Mouse (Mus musculus) lung, embryonic 14.5 days (tissue): ENCODE data around the gene Plin1. TPM values are rescaled to one million over a fixed set of nuclear protein-coding genes. Genes with fewer than 3 reads are reported as not detected.

Experiments used
- ATAC-seq: fragments of 200-750 bp; cut with Nextera tagmentation; 2 replicates; pipeline ENCODE4 v1.8.0; 2017; ENCODE audit warnings: mild to moderate bottlenecking, moderate TSS enrichment, moderate library complexity; ENCODE audit not compliant: insufficient read depth
- DNase-seq: peaks from one replicate; pipeline ENCODE4 v3.0.0-alpha.2; 2015
- H3K27ac ChIP-seq: fragments of 300-500 bp; sonication (generic); 2 replicates; pipeline ENCODE4 v1.5.1; 2014; ENCODE audit warnings: low read depth, mild to moderate bottlenecking, moderate library complexity
- H3K27me3 ChIP-seq: fragments of 300-500 bp; sonication (generic); 2 replicates; pipeline ENCODE4 v1.6.1; 2014; ENCODE audit warnings: low read length, control low read depth; ENCODE audit not compliant: insufficient read depth
- H3K36me3 ChIP-seq: fragments of 300-500 bp; sonication (generic); 2 replicates; pipeline ENCODE4 v1.6.1; 2014; ENCODE audit warnings: control low read depth; ENCODE audit not compliant: insufficient read depth
- H3K4me1 ChIP-seq: fragments of 300-500 bp; sonication (generic); 2 replicates; pipeline ENCODE4 v1.6.1; 2014; ENCODE audit warnings: antibody characterized with exemption, control low read depth; ENCODE audit not compliant: insufficient read depth
- H3K4me2 ChIP-seq: fragments of 300-500 bp; sonication (generic); 2 replicates; pipeline ENCODE4 v1.6.1; 2014; ENCODE audit warnings: mild to moderate bottlenecking
- H3K4me3 ChIP-seq: fragments of 300-500 bp; sonication (generic); 2 replicates; pipeline ENCODE4 v1.5.1; 2014; ENCODE audit warnings: low read depth, low read length
- H3K9ac ChIP-seq: fragments of 300-500 bp; sonication (generic); 2 replicates; pipeline ENCODE4 v1.6.1; 2014
- H3K9me3 ChIP-seq: fragments of 300-500 bp; sonication (generic); 2 replicates; pipeline ENCODE4 v1.6.1; 2016; ENCODE audit warnings: low read depth, low read length, control low read depth
- CTCF ChIP-seq: IDR thresholded peaks from 2 replicates; pipeline ENCODE4 v1.5.1; 2016; ENCODE audit warnings: antibody characterized with exemption, low read depth
- WGBS: fragments of 180-500 bp; shearing (Covaris S2); extraction: QIAGEN DNeasy Blood & Tissue Kit; methylation state at CpG from one replicate; pipeline ENCODE4 v1.1.7; 2014; 5-methylcytosine and 5-hydroxymethylcytosine counted together
- polyA plus RNA-seq: library from polyadenylated mRNA; unstranded; fragments of >200 nt; fragmentation: Nextera tagmentation; extraction: Ambion mirVana; gene quantifications from 2 replicates; pipeline ENCODE4 v1.2.1, GENCODE M21; 2014

Gene Plin1
- polyA plus RNA-seq, 1 experiment from 2014 or later, result not detected

GRCm38 (mm10) chr7:79736511-79736910 lies 3.8 kb upstream of the Plin1 start:
- H3K4me3 ChIP-seq, result no peak overlapping the region

GRCm38 (mm10) chr7:79734563-79734962 lies 1.9 kb upstream of the Plin1 start:
- Histone ChIP-seq H3K36me3 (no peaks in the 10 kb centered on the region), H3K4me2 (no peak overlapping the region), H3K27ac (no peak overlapping the region), H3K4me3 (no peak overlapping the region), H3K27me3 (no peaks in the 10 kb centered on the region; the same call in 1 of the 2 replicates), H3K9me3 (no peaks in the 10 kb centered on the region), H3K9ac (no peak overlapping the region), H3K4me1 (no peaks in the 10 kb centered on the region)
- 71% methylated on average over 8 of the region's 8 CpGs for whole genome bisulfite sequencing
- no peak for ATAC-seq
- no peak for TF ChIP-seq CTCF
- no peak for DNase-seq

More at GRCm38 (mm10) chr7:79736511-79736910, 3.8 kb upstream of the Plin1 start:
- WGBS, result 76% methylated on average over 14 of the region's 14 CpGs
- Histone ChIP-seq H3K27me3 (no peaks in the 10 kb centered on the region; the same call in 1 of the 2 replicates), H3K36me3 (no peaks in the 10 kb centered on the region), H3K27ac (no peak overlapping the region), H3K4me1 (no peaks in the 10 kb centered on the region), H3K9me3 (no peaks in the 10 kb centered on the region), H3K9ac (no peak overlapping the region), H3K4me2 (no peak overlapping the region)
- ATAC-seq (no peak), DNase-seq (no peak)
- TF ChIP-seq CTCF, result no peak

- no peak for DNase-seq
- 71% methylated on average over 13 of the region's 13 CpGs for WGBS
- H3K9me3 ChIP-seq, result no peaks in the 10 kb centered on the region
- no peak overlapping the region for H3K27ac ChIP-seq
- H3K36me3 ChIP-seq, result no peaks in the 10 kb centered on the region
- no peak for TF ChIP-seq CTCF
- no peak for ATAC-seq
- H3K4me2 ChIP-seq, result no peak overlapping the region
- no peak overlapping the region for H3K4me3 ChIP-seq
- H3K27me3 ChIP-seq, result no peaks in the 10 kb centered on the region; the same call in 1 of the 2 replicates
- H3K9ac ChIP-seq, result no peak overlapping the region
- H3K4me1 ChIP-seq, result no peaks in the 10 kb centered on the region
Measured at GRCm38 (mm10) chr7:79731438-79731837, 1.3 kb downstream of the Plin1 start.

GRCm38 (mm10) chr7:79729743-79730370 lies 2.8 kb downstream of the Plin1 start:
- Histone ChIP-seq H3K27me3 (no peaks in the 10 kb centered on the region; the same call in 1 of the 2 replicates), H3K4me3 (no peak overlapping the region), H3K4me1 (no peaks in the 10 kb centered on the region), H3K9me3 (no peaks in the 10 kb centered on the region), H3K4me2 (no peak overlapping the region), H3K9ac (no peak overlapping the region), H3K27ac (no peak overlapping the region), H3K36me3 (no peaks in the 10 kb centered on the region)
- 63% methylated on average over 11 of the region's 11 CpGs for WGBS
- peak; percentile 52 for TF ChIP-seq CTCF
- DNase-seq (peak; percentile 25), ATAC-seq (no peak; the same call in 1 of the 2 replicates)

GRCm38 (mm10) chr7:79729169-79729568 lies 3.5 kb downstream of the Plin1 start:
- Histone ChIP-seq H3K4me2 (no peak overlapping the region), H3K4me1 (no peaks in the 10 kb centered on the region), H3K27me3 (no peaks in the 10 kb centered on the region; the same call in 1 of the 2 replicates), H3K9me3 (no peaks in the 10 kb centered on the region), H3K27ac (no peak overlapping the region), H3K36me3 (no peaks in the 10 kb centered on the region), H3K9ac (no peak overlapping the region), H3K4me3 (no peak overlapping the region)
- peak; percentile 90 for DNase-seq
- peak; percentile 90 for TF ChIP-seq CTCF
- WGBS, result 9% methylated on average over 8 of the region's 8 CpGs
- ATAC-seq, result peak; percentile 56

GRCm38 (mm10) chr7:79728219-79728618 lies 4.5 kb downstream of the Plin1 start:
- no peaks in the 10 kb centered on the region for H3K9me3 ChIP-seq
- no peaks in the 10 kb centered on the region for H3K36me3 ChIP-seq
- no peak overlapping the region for H3K4me3 ChIP-seq
- DNase-seq (peak; percentile 84), ATAC-seq (peak; percentile 39; the same call in 1 of the 2 replicates)
- peak; percentile 91 for TF ChIP-seq CTCF
- H3K27ac ChIP-seq, result no peak overlapping the region
- WGBS, result 33% methylated on average over 6 of the region's 6 CpGs
- H3K27me3 ChIP-seq, result peaks cover under 1% of the 10 kb centered on the region
- H3K4me2 ChIP-seq, result no peak overlapping the region
- no peaks in the 10 kb centered on the region for H3K4me1 ChIP-seq
- H3K9ac ChIP-seq, result no peak overlapping the region

GRCm38 (mm10) chr7:79727091-79727490 lies 5.6 kb downstream of the Plin1 start:
- Histone ChIP-seq H3K27ac (no peak overlapping the region), H3K36me3 (no peaks in the 10 kb centered on the region), H3K27me3 (peaks cover 8% of the 10 kb centered on the region), H3K9me3 (no peaks in the 10 kb centered on the region), H3K9ac (no peak overlapping the region), H3K4me1 (no peaks in the 10 kb centered on the region), H3K4me2 (no peak overlapping the region), H3K4me3 (no peak overlapping the region)
- DNase-seq (peak; percentile 76), ATAC-seq (no peak)
- WGBS, result 3% methylated on average over 2 of the region's 2 CpGs
- peak; percentile 87 for TF ChIP-seq CTCF
